In genomic region chr9:123188271-123188670, GRCm38 (mm10) we compare ENCODE assay signal across 18 mouse cellular contexts. TPM values are rescaled to one million over a fixed set of nuclear protein-coding genes. Genes with fewer than 3 reads are reported as not detected.
"Had no signal": no experiment of that assay in that cellular context is flagged by ENCODE, and none has a peak within 500 bp of the region (broad histone marks: within the 10 kb centered on the region; RNA-seq: fewer than 3 reads in every experiment).

No protein-coding gene starts in this region.

- H3K36me3 ChIP-seq: lung, embryonic 15.5 days; midbrain, embryonic 10.5 days; midbrain, embryonic 12.5 days; neural tube, embryonic 12.5 days; stomach, embryonic 15.5 days had no signal

- H3K27me3 ChIP-seq: lung, embryonic 15.5 days; midbrain, embryonic 12.5 days; neural tube, embryonic 12.5 days; stomach, embryonic 15.5 days had no signal

- H3K9me3 ChIP-seq: lung, embryonic 15.5 days; midbrain, embryonic 10.5 days; midbrain, embryonic 12.5 days; neural tube, embryonic 12.5 days; stomach, embryonic 15.5 days had no signal

- H3K4me1 ChIP-seq: lung, embryonic 15.5 days; midbrain, embryonic 10.5 days; midbrain, embryonic 12.5 days; neural tube, embryonic 12.5 days; stomach, embryonic 15.5 days had no signal

- H3K4me2 ChIP-seq: lung, embryonic 15.5 days; midbrain, embryonic 12.5 days; neural tube, embryonic 12.5 days; stomach, embryonic 15.5 days had no signal

- H3K9ac ChIP-seq: liver, postnatal 0 days; lung, embryonic 15.5 days; midbrain, embryonic 12.5 days; neural tube, embryonic 12.5 days; stomach, embryonic 15.5 days had no signal

- DNase-seq: liver, postnatal 0 days; lung, adult 2 months; lung, postnatal 14 days; lung, postnatal 36 days; midbrain, embryonic 14.5 days; right cerebral cortex, postnatal 14 days; thymus, adult 2 months; thymus, postnatal 25 days; thymus, postnatal 4 days had no signal

- H3K27ac ChIP-seq: lung, embryonic 15.5 days; midbrain, embryonic 10.5 days; midbrain, embryonic 12.5 days; neural tube, embryonic 12.5 days; stomach, embryonic 15.5 days; stomach, postnatal 0 days had no signal

- H3K4me3 ChIP-seq: lung, embryonic 15.5 days; midbrain, embryonic 10.5 days; midbrain, embryonic 12.5 days; neural tube, embryonic 12.5 days; stomach, embryonic 15.5 days had no signal

- ATAC-seq: liver, postnatal 0 days; lung, postnatal 0 days; midbrain, embryonic 16.5 days had no signal

RNA-seq across cellular contexts. Expression of gene Cdcp1, which starts 27.6 kb away (rescaled TPM):
- polyA plus RNA-seq: midbrain, embryonic 14.5 days had no signal

RNA-seq across cellular contexts. Expression of gene Clec3b, which starts 37.5 kb away (rescaled TPM):
- polyA plus RNA-seq: liver, postnatal 0 days; neural tube, embryonic 12.5 days; neural tube, embryonic 14.5 days had no signal
